Mouse (Mus musculus): Measurements from ENCODE around the gene Mat1a. TPM values are rescaled to one million over a fixed set of nuclear protein-coding genes. Genes with fewer than 3 reads are reported as not detected.

Mat1a gene
- total RNA-seq, 1 experiment from 2014 or later = not detected

GRCm38 (mm10) chr14:41116271-41116670 lies 11.4 kb downstream of the Mat1a start:
- ATAC-seq (replicated peaks in 1 of 2; ENCODE audit: insufficient read depth in 1 of 2, low FRiP score in 2 of 2, low TSS enrichment in 1 of 2, low read depth in 1 of 2, poor library complexity in 2 of 2, severe bottlenecking in 2 of 2) = no peak

DNA sequence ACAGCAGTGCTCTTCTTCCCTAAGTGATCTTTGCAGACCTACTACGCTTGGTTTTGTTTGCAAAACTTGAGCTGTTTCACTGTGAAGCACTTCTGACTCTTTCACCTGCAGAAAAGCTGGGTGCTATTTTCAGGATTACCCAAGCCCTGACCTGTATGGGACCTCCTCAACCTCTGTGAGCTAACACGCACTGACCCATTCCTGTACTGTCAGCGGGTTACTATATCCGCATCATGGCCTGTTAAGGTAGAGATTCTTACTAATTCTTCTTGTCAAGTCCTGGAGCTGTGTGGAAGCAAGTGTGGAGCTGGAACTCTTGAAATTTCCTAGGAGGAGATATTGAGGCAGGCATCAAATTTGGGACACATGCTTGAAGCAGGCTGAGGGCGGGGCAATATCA lies 19.8 kb downstream of the Mat1a start:
- ATAC-seq (replicated peaks in 1 of 2; ENCODE audit: insufficient read depth in 1 of 2, low FRiP score in 2 of 2, low TSS enrichment in 1 of 2, low read depth in 1 of 2, poor library complexity in 2 of 2, severe bottlenecking in 2 of 2) = no peak

DNA sequence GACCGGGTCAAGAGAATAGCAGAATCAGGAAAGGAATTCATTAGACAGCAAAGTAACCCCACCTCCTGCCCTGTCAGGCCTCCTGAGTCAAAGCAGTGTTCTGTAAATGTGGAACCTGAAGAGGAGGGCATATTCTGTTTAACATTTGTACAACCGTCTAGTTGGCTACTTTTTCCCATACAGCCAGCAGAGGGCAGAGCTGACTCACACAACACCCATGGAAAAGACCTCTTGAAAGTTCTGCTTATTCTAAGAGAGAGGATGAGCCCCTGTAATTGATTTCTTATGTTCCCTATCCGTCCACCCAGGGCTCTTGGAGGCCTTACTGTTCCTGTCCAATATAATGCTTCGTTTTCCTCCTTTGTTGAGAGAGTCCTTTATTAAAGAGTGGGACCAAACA lies 23.2 kb downstream of the Mat1a start:
- ATAC-seq (replicated peaks in 1 of 2; ENCODE audit: insufficient read depth in 1 of 2, low FRiP score in 2 of 2, low TSS enrichment in 1 of 2, low read depth in 1 of 2, poor library complexity in 2 of 2, severe bottlenecking in 2 of 2) = peak in 1 of 2 experiments; percentile 57; a peak in 2 of 4 replicates

- ATAC-seq (replicated peaks in 1 of 2; ENCODE audit: insufficient read depth in 1 of 2, low FRiP score in 2 of 2, low TSS enrichment in 1 of 2, low read depth in 1 of 2, poor library complexity in 2 of 2, severe bottlenecking in 2 of 2) = no peak
Observed at GRCm38 (mm10) chr14:41131540-41131939, 26.7 kb downstream of the Mat1a start, which contains the start of gene Sftpa1. Gene Sftpa1, plus strand, starts transcription at chr14:41131782.

GRCm38 (mm10) chr14:41137006-41137405 lies 32.2 kb downstream of the Mat1a start:
- ATAC-seq (replicated peaks in 1 of 2; ENCODE audit: insufficient read depth in 1 of 2, low FRiP score in 2 of 2, low TSS enrichment in 1 of 2, low read depth in 1 of 2, poor library complexity in 2 of 2, severe bottlenecking in 2 of 2) = no peak

DNA sequence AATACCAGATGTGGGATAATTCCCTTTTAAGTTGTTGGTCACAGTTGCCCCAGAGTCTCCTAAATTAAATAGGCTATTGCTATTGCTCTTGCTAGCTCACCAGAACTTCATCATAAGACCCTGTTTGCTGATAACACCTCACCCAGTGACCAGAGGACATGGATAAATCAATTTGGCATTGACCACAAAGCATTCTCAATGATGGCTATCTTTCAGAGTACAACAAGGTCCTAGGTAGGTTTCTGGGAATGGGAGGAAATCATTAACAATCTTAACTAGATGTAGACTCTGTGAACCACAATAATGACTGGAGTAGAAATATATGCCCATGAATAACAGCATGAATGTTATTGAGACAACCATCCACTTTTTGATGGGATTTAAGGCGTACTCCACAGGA lies 35.9 kb downstream of the Mat1a start:
- no peak for ATAC-seq (replicated peaks in 1 of 2; ENCODE audit: insufficient read depth in 1 of 2, low FRiP score in 2 of 2, low TSS enrichment in 1 of 2, low read depth in 1 of 2, poor library complexity in 2 of 2, severe bottlenecking in 2 of 2)

DNA sequence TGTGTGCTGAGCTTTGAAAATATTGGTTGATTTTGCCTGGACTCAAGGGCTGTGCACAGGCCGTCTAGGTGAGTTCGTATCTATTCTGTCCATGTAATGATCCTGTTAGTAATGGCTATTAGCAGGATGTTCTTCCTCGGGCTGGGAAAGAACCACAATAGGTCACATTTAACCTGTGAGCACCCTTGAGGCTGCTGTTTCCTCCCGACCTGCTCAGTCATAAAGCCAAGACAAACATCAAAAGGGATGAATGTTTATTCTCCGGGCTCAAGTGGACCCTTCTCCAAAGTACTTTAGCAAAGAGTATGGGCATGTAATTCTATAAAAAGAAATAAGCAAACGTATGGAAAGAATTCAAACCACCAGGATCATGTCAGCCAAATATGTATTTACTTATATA lies 41.2 kb downstream of the Mat1a start:
- ATAC-seq (replicated peaks in 1 of 2; ENCODE audit: insufficient read depth in 1 of 2, low FRiP score in 2 of 2, low TSS enrichment in 1 of 2, low read depth in 1 of 2, poor library complexity in 2 of 2, severe bottlenecking in 2 of 2) = no peak

GRCm38 (mm10) chr14:41146922-41147321 lies 42.1 kb downstream of the Mat1a start:
- no peak for ATAC-seq (replicated peaks in 1 of 2; ENCODE audit: insufficient read depth in 1 of 2, low FRiP score in 2 of 2, low TSS enrichment in 1 of 2, low read depth in 1 of 2, poor library complexity in 2 of 2, severe bottlenecking in 2 of 2)

DNA sequence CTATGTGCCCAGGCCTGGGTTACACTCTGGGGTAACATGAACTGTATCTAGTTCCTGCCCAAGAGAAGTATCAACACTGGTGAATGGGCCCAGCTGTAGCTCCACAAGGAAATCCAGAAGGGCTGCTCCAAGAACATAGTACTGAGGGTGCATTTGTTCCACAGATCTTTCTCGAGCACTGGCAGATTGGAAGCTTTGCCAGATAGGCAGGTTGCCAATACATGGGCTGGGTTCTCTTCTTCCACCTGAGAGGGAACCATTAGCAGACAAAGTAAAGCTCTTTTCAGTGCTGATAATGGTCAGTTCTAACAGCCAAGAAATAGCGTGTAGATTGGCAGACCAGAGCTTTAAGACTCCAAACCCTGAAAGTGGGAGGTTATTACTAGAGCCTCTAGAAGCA lies 42.5 kb downstream of the Mat1a start:
- ATAC-seq (replicated peaks in 1 of 2; ENCODE audit: insufficient read depth in 1 of 2, low FRiP score in 2 of 2, low TSS enrichment in 1 of 2, low read depth in 1 of 2, poor library complexity in 2 of 2, severe bottlenecking in 2 of 2) = no peak

DNA sequence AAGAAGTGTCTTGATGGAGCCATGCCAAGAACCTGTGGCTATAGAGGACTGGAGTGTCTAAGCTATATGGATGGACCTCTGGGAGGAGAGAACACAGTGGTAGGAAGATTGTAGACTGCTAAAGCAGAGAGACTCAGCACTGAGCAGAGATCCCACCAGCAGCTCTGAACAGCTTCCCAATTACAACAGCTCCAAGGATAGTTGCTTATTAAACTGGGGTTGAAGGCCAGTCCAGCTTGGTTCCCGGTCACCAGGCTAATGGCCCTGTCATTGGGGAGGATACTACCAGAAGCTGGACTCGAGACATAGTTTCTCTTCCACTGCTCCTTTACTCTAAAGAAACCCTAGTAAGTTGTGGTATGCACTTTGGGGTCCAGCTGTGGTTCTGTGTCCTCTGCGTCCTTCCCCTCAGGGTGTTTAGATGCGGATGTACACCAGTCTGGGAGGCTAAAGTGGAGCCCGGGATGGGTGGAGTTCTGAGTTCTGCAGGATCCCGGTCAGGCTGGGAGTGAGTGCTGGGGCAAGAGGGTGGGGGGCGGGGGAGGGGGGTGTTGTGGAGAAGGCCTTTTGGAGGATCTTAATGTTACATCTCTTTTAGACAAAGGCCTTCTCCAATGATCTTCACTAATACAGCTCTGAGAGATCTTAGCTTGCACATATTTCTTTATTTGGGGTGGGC lies 46.5 kb downstream of the Mat1a start, which contains the start of gene Mbl1:
TSS of gene Mbl1 (plus strand) at position 239 of the 679 bp plus-strand sequence.
- ATAC-seq (replicated peaks in 1 of 2; ENCODE audit: insufficient read depth in 1 of 2, low FRiP score in 2 of 2, low TSS enrichment in 1 of 2, low read depth in 1 of 2, poor library complexity in 2 of 2, severe bottlenecking in 2 of 2) = no peak

- ATAC-seq (replicated peaks in 1 of 2; ENCODE audit: insufficient read depth in 1 of 2, low FRiP score in 2 of 2, low TSS enrichment in 1 of 2, low read depth in 1 of 2, poor library complexity in 2 of 2, severe bottlenecking in 2 of 2) = no peak
Observed at GRCm38 (mm10) chr14:41160076-41160475, 55.2 kb downstream of the Mat1a start.

DNA sequence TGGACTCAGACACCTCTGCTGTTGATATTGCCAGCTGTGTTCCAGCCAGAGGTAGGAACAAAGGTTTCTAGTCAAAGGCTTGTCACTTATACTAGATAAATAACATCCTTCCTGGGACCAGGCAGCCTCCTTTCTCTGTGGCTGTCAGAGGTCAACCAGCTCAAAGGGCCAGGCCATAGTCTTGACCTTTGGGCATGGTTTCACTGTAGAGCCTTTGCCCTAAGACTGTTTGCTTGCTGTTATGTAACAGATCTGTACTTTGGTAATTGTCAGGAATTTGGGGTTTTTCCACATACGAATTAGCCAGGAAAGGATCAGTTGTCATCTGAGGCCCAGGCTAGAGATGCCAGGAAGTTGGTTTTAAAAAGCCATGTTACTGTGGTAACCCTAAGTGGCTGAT lies 55.9 kb downstream of the Mat1a start:
- no peak for ATAC-seq (replicated peaks in 1 of 2; ENCODE audit: insufficient read depth in 1 of 2, low FRiP score in 2 of 2, low TSS enrichment in 1 of 2, low read depth in 1 of 2, poor library complexity in 2 of 2, severe bottlenecking in 2 of 2)

DNA sequence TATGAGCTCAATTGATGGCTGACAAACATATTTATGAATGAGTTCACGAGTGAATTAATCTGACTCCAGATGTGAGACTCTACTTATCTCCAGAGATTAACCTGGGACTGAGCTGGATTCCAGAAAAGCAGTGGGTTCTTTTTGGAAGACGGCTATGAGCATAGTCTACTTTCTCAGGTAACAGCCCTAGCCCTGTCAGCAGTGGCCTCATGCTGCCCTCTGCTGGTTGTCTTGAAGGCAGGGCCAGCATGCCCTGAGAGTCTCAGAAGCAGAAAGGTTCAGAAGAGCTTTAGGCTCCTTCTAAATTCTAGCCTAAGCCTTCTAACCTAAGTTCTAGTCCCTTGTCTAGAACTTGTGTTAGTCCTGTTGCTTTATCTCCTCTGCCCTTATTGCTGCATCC lies 57.8 kb downstream of the Mat1a start:
- ATAC-seq (replicated peaks in 1 of 2; ENCODE audit: insufficient read depth in 1 of 2, low FRiP score in 2 of 2, low TSS enrichment in 1 of 2, low read depth in 1 of 2, poor library complexity in 2 of 2, severe bottlenecking in 2 of 2) = peak; percentile 49 to 72; a peak in 3 of 4 replicates

- no peak for ATAC-seq (replicated peaks in 1 of 2; ENCODE audit: insufficient read depth in 1 of 2, low FRiP score in 2 of 2, low TSS enrichment in 1 of 2, low read depth in 1 of 2, poor library complexity in 2 of 2, severe bottlenecking in 2 of 2)
Observed at GRCm38 (mm10) chr14:41167278-41167677, 62.4 kb downstream of the Mat1a start.

DNA sequence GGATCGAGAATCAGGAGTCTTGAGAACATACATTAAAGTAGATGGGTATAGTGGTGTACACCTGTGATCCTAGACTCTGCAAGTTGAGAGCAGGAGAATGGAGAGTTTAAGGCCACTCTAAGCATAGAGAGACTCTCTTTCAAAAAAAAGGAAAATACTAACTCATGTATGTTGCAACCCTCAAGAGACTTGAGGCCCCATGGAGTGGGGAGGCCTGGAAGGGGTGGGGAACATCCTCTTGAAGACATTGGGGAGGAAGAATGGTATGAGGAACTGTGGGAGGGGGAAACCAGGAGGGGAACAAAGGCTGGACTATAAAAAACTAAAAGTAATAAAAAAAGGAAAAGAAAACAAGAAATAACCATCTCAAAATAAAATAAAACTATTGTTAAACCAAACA lies 63.7 kb downstream of the Mat1a start:
- ATAC-seq (replicated peaks in 1 of 2; ENCODE audit: insufficient read depth in 1 of 2, low FRiP score in 2 of 2, low TSS enrichment in 1 of 2, low read depth in 1 of 2, poor library complexity in 2 of 2, severe bottlenecking in 2 of 2) = no peak

GRCm38 (mm10) chr14:41170514-41170913 lies 65.7 kb downstream of the Mat1a start:
- no peak for ATAC-seq (replicated peaks in 1 of 2; ENCODE audit: insufficient read depth in 1 of 2, low FRiP score in 2 of 2, low TSS enrichment in 1 of 2, low read depth in 1 of 2, poor library complexity in 2 of 2, severe bottlenecking in 2 of 2)

All from hematopoietic stem cell, adult 5-6 weeks (primary cell).